Mouse (Mus musculus): Measurements from ENCODE around the gene Slc6a12. TPM values are rescaled to one million over a fixed set of nuclear protein-coding genes. Genes with fewer than 3 reads are reported as not detected.

Gene Slc6a12
- polyA plus RNA-seq, 1 experiment = 1.7 TPM

DNA sequence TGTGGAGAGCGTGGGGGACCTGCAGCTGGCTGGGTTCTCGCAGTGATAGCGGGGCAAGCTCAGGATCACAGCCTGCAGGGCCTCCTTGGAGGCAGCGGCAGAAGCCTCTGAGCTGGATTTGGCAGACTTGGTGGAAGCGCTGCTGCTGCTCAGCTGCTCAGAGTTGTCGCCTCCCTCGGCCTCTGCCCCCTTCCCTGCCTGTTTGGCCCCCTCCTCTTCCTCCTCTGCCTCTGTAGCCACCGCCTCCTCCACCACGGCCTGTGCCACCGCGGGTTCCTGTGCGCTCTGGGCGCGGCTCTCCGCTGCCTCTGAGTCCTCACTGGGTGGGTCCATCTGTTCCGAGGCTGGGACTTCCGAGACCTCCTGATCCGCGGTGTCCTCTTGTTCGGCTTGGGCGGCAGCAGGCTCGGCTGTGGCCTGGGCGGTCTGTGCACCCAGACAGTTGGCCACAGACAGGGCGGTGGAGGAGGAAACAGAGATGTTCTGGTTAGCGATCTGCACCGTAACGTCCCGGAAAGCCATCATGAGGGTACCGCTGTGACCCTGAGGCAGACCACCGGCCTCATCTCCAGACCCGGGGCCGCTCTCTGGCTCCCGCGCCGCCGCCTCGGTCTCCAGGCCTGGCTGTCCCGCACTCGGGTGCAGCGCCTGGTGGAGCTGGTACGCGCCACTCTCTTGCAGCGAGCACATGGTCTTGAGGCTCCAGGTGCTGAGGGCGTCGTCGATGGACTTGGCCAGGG, 69.9 kb downstream of the Slc6a12 start:
- TF ChIP-seq CTCF (IDR thresholded peaks at IDR 0.05; ENCODE audit: control insufficient read depth, insufficient read depth, insufficient replicate concordance, low read depth, low read length) (no peak), POLR2A (IDR thresholded peaks at IDR 0.05; ENCODE audit: control insufficient read depth, low read depth, low read length) (no peak)
- Histone ChIP-seq H3K4me1 (ENCODE audit: control insufficient read depth, insufficient read depth, low read length) (no peaks in the 10 kb centered on the region; the same call in 1 of the 2 replicates), H3K4me3 (ENCODE audit: control insufficient read depth, low read depth, low read length) (no peak overlapping the region; the same call in 1 of the 2 replicates), H3K36me3 (ENCODE audit: control insufficient read depth, insufficient read depth, low read length) (no peaks in the 10 kb centered on the region), H3K27ac (ENCODE audit: control insufficient read depth, insufficient read depth, low read depth, low read length) (no peak overlapping the region), H3K27me3 (ENCODE audit: control insufficient read depth, insufficient read depth, low read length) (no peaks in the 10 kb centered on the region)

Other genes starting within 250 kb of the Slc6a12 start
- 199 and 216 TPM in 2 replicates for gene Mical3, start 212.1 kb upstream of the Slc6a12 start, polyA plus RNA-seq (2012; rRNA removed)
- 6.4 and 8.7 TPM in 2 replicates for gene Pex26, start 159.4 kb upstream of the Slc6a12 start, polyA plus RNA-seq (2012; rRNA removed)
- gene Tuba8, start 132.4 kb upstream of the Slc6a12 start, polyA plus RNA-seq (2012; rRNA removed) = 127 and 160 TPM in 2 replicates
- 0.49 and 0.69 TPM in 2 replicates for gene Usp18, start 97.2 kb upstream of the Slc6a12 start, polyA plus RNA-seq (2012; rRNA removed)
- gene Slc6a13, start 42.8 kb upstream of the Slc6a12 start, polyA plus RNA-seq (2012; rRNA removed) = 0.86 and 0.96 TPM in 2 replicates
- 0.19 and 0.26 TPM in 2 replicates for gene Iqsec3, start 130.6 kb downstream of the Slc6a12 start, polyA plus RNA-seq (2012; rRNA removed)

Data from testis, adult 2 months (tissue).